Mouse (Mus musculus) gastrocnemius, postnatal 25 days (tissue): ENCODE results near the gene Fli1. TPM values are rescaled to one million over a fixed set of nuclear protein-coding genes. Genes with fewer than 3 reads are reported as not detected.

Source experiments
- DNase-seq: peaks from one replicate; pipeline ENCODE4 v3.0.0; 2022
- total RNA-seq, 2 experiments: library from RNA; stranded (reverse); gene quantifications; 1 replicate in 1 of 2; 2 replicates in 1 of 2; pipeline ENCODE4 v1.2.3; 2021

The Fli1 gene
- total RNA-seq, 2 experiments from 2014 or later, result 7.3 to 9.4 TPM

GRCm38 (mm10) chr9:32550541-32550940 is 7.9 kb upstream of the Fli1 start:
- no peak for DNase-seq

GRCm38 (mm10) chr9:32549462-32550384 is 7.1 kb upstream of the Fli1 start:
- no peak for DNase-seq

- DNase-seq, result no peak
Observed at GRCm38 (mm10) chr9:32546731-32547130, 4.1 kb upstream of the Fli1 start.

- peak; percentile 36 for DNase-seq
Observed at GRCm38 (mm10) chr9:32544731-32545661, 2.3 kb upstream of the Fli1 start.

- DNase-seq, result no peak
Observed at GRCm38 (mm10) chr9:32543923-32544575, 1.4 kb upstream of the Fli1 start.

- DNase-seq, result no peak
Observed at GRCm38 (mm10) chr9:32543040-32543581, 450 bp upstream of the Fli1 start.

GRCm38 (mm10) chr9:32541223-32541901 is 1.3 kb downstream of the Fli1 start:
- peak; percentile 70 for DNase-seq

- DNase-seq, result peak; percentile 30
Observed at GRCm38 (mm10) chr9:32540406-32541222, 2.0 kb downstream of the Fli1 start.

GRCm38 (mm10) chr9:32540061-32540405 is 2.6 kb downstream of the Fli1 start:
- no peak for DNase-seq

- no peak for DNase-seq
Observed at GRCm38 (mm10) chr9:32539321-32539761, 3.3 kb downstream of the Fli1 start.

GRCm38 (mm10) chr9:32538124-32538523 is 4.5 kb downstream of the Fli1 start:
- no peak for DNase-seq

- DNase-seq, result no peak
Observed at GRCm38 (mm10) chr9:32537706-32538105, 5.0 kb downstream of the Fli1 start.

GRCm38 (mm10) chr9:32535201-32535955 is 7.3 kb downstream of the Fli1 start:
- DNase-seq, result no peak

- no peak for DNase-seq
Observed at GRCm38 (mm10) chr9:32534025-32534615, 8.5 kb downstream of the Fli1 start.

GRCm38 (mm10) chr9:32531588-32531987 is 11.1 kb downstream of the Fli1 start:
- no peak for DNase-seq

GRCm38 (mm10) chr9:32530975-32531374 is 11.7 kb downstream of the Fli1 start:
- DNase-seq, result no peak

- no peak for DNase-seq
Observed at GRCm38 (mm10) chr9:32530188-32530587, 12.5 kb downstream of the Fli1 start.

- no peak for DNase-seq
Observed at GRCm38 (mm10) chr9:32529594-32529993, 13.1 kb downstream of the Fli1 start.

GRCm38 (mm10) chr9:32527329-32527728 is 15.3 kb downstream of the Fli1 start:
- DNase-seq, result no peak
